Mouse (Mus musculus): Measurements from ENCODE around the gene Slc16a14. TPM values are rescaled to one million over a fixed set of nuclear protein-coding genes. Genes with fewer than 3 reads are reported as not detected.

Slc16a14 gene
- polyA plus RNA-seq, 1 experiment from 2014 or later = 2.4 TPM

- DNase-seq (ENCODE audit: low spot score) (no peak), ATAC-seq (ENCODE audit: insufficient read depth, low FRiP score, low TSS enrichment) (no peak)
- H3K27me3 ChIP-seq (ENCODE audit: control insufficient read depth, insufficient read depth, low read length) = no peaks in the 10 kb centered on the region
- 24% methylated on average over 2 of the region's 2 CpGs for WGBS
- H3K36me3 ChIP-seq (ENCODE audit: control insufficient read depth, insufficient read depth, low read length) = no peaks in the 10 kb centered on the region
- H3K4me1 ChIP-seq (ENCODE audit: control insufficient read depth, insufficient read depth, low read length) = no peaks in the 10 kb centered on the region
- H3K4me2 ChIP-seq (ENCODE audit: low read depth) = no peak overlapping the region
- no peak overlapping the region for H3K4me3 ChIP-seq (ENCODE audit: low read depth, low read length)
- no peaks in the 10 kb centered on the region for H3K9me3 ChIP-seq (ENCODE audit: control insufficient read depth, low read length)
- H3K9ac ChIP-seq (ENCODE audit: low read length) = no peak overlapping the region
- no peak overlapping the region for H3K27ac ChIP-seq (ENCODE audit: low read depth, low read length)
Measured at GRCm38 (mm10) chr1:84882066-84882532, 52.8 kb downstream of the Slc16a14 start.

DNA sequence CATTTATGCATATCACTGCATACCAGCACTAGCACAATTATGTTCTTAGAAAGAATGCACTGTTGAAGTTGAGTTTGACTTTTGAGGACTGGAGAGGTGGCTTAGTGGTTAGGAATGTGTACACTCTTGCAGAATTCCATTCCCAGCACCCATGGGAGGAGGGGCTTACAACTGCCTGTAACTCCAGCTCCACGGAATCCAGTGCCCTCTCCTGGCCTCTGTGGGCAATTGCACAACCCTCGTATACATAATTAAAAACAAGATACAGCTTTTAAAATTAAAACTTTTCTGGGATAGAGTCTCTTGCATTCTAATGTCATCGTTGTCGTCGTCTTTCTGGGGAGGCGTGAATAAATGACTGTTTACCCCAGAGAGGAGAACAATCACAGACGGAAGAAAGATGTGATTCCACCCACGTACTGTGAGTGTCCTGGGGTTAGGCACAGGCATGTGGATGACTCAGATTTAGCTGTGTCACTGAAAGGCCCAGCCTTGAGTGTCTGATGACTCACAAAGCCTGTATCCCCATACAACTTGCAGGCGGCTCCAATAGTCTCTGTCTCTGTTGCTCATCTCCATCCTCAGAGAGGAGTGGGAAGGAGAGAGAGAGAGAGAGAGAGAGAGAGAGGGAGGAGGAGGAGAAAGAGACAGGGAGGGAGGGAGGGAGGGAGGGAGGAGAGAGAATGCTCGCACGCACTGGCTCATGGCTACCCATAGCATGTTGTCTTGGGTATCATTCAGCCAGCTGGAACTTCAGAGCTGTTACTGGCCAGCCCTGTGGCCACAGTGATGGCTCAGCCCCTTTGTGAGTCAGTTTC lies 53.5 kb downstream of the Slc16a14 start:
- Histone ChIP-seq H3K9ac (ENCODE audit: low read length) (no peak overlapping the region), H3K27me3 (ENCODE audit: control insufficient read depth, insufficient read depth, low read length) (no peaks in the 10 kb centered on the region), H3K36me3 (ENCODE audit: control insufficient read depth, insufficient read depth, low read length) (no peaks in the 10 kb centered on the region), H3K4me2 (ENCODE audit: low read depth) (no peak overlapping the region), H3K9me3 (ENCODE audit: control insufficient read depth, low read length) (no peaks in the 10 kb centered on the region), H3K27ac (ENCODE audit: low read depth, low read length) (no peak overlapping the region), H3K4me3 (ENCODE audit: low read depth, low read length) (no peak overlapping the region), H3K4me1 (ENCODE audit: control insufficient read depth, insufficient read depth, low read length) (no peaks in the 10 kb centered on the region)
- 67% methylated on average over 11 of the region's 11 CpGs for WGBS
- DNase-seq (ENCODE audit: low spot score) (no peak), ATAC-seq (ENCODE audit: insufficient read depth, low FRiP score, low TSS enrichment) (no peak)

DNA sequence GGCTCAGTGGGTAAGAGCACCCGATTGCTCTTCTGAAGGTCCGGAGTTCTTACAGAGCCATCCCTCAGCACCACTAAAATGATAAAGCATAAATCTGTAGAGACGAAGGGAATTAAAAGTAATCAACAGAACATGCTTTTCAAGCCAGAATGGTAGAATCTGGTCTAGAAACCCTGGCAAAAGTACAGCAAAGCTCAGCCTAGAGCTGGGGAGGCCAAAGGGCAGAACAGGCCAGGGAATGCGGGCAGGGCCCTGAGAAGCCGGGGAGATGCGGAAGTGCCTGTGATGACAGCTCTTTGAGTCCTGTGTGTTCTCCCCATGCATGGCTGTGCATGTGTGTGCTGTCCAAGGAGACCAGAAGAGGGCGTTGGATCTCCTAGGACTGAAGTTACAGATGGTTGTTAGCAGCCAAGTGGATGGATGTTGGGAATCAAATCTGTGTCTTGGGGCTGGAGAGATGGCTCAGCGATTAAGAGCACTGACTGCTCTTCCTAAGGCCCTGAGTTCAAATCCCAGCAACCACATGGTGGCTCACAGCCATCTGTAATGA lies 55.3 kb downstream of the Slc16a14 start:
- no peaks in the 10 kb centered on the region for H3K4me1 ChIP-seq (ENCODE audit: control insufficient read depth, insufficient read depth, low read length)
- H3K4me3 ChIP-seq (ENCODE audit: low read depth, low read length) = no peak overlapping the region
- no peak overlapping the region for H3K4me2 ChIP-seq (ENCODE audit: low read depth)
- 91% methylated on average over 8 of the region's 8 CpGs for WGBS
- ATAC-seq (ENCODE audit: insufficient read depth, low FRiP score, low TSS enrichment) = no peak
- DNase-seq (ENCODE audit: low spot score) = no peak
- H3K27me3 ChIP-seq (ENCODE audit: control insufficient read depth, insufficient read depth, low read length) = no peaks in the 10 kb centered on the region
- H3K36me3 ChIP-seq (ENCODE audit: control insufficient read depth, insufficient read depth, low read length) = no peaks in the 10 kb centered on the region
- no peaks in the 10 kb centered on the region for H3K9me3 ChIP-seq (ENCODE audit: control insufficient read depth, low read length)
- H3K27ac ChIP-seq (ENCODE audit: low read depth, low read length) = no peak overlapping the region
- no peak overlapping the region for H3K9ac ChIP-seq (ENCODE audit: low read length)

- ATAC-seq (ENCODE audit: insufficient read depth, low FRiP score, low TSS enrichment) (no peak), DNase-seq (ENCODE audit: low spot score) (no peak)
- no peaks in the 10 kb centered on the region for H3K27me3 ChIP-seq (ENCODE audit: control insufficient read depth, insufficient read depth, low read length)
- no peak overlapping the region for H3K9ac ChIP-seq (ENCODE audit: low read length)
- H3K4me1 ChIP-seq (ENCODE audit: control insufficient read depth, insufficient read depth, low read length) = no peaks in the 10 kb centered on the region
- H3K4me2 ChIP-seq (ENCODE audit: low read depth) = no peak overlapping the region
- H3K36me3 ChIP-seq (ENCODE audit: control insufficient read depth, insufficient read depth, low read length) = no peaks in the 10 kb centered on the region
- WGBS = 84% methylated on average over 2 of the region's 2 CpGs
- H3K27ac ChIP-seq (ENCODE audit: low read depth, low read length) = no peak overlapping the region
- no peaks in the 10 kb centered on the region for H3K9me3 ChIP-seq (ENCODE audit: control insufficient read depth, low read length)
- H3K4me3 ChIP-seq (ENCODE audit: low read depth, low read length) = no peak overlapping the region
Measured at GRCm38 (mm10) chr1:84877590-84877989, 57.3 kb downstream of the Slc16a14 start.

- no peaks in the 10 kb centered on the region for H3K36me3 ChIP-seq (ENCODE audit: control insufficient read depth, insufficient read depth, low read length)
- 63% methylated on average over 4 of the region's 4 CpGs for WGBS
- no peak overlapping the region for H3K4me3 ChIP-seq (ENCODE audit: low read depth, low read length)
- no peaks in the 10 kb centered on the region for H3K9me3 ChIP-seq (ENCODE audit: control insufficient read depth, low read length)
- H3K27ac ChIP-seq (ENCODE audit: low read depth, low read length) = no peak overlapping the region
- H3K27me3 ChIP-seq (ENCODE audit: control insufficient read depth, insufficient read depth, low read length) = no peaks in the 10 kb centered on the region
- H3K9ac ChIP-seq (ENCODE audit: low read length) = no peak overlapping the region
- H3K4me1 ChIP-seq (ENCODE audit: control insufficient read depth, insufficient read depth, low read length) = no peaks in the 10 kb centered on the region
- DNase-seq (ENCODE audit: low spot score) (no peak), ATAC-seq (ENCODE audit: insufficient read depth, low FRiP score, low TSS enrichment) (no peak)
- H3K4me2 ChIP-seq (ENCODE audit: low read depth) = no peak overlapping the region
Measured at GRCm38 (mm10) chr1:84872939-84873338, 62.0 kb downstream of the Slc16a14 start.

DNA sequence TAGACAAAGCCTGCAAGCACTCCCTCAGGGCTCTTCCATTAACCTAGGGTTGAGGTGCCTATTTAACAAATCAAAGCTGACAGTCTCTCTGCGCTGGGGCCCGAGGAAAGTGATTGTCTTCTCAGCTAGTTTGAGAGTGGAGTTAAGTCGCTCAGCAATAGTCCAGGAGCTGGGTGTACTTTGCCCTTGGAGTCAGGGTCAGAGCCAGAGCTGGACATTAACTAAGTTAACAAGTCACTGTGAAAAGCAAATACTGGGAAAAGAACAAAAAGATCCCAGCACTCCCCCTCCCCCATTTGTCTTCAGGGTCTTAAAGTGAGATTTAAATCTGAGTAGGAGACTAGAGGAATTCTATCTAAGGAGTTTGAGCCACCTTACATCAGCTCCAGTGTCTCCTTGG lies 62.8 kb downstream of the Slc16a14 start:
- Histone ChIP-seq H3K9me3 (ENCODE audit: control insufficient read depth, low read length) (no peaks in the 10 kb centered on the region), H3K4me3 (ENCODE audit: low read depth, low read length) (no peak overlapping the region), H3K27ac (ENCODE audit: low read depth, low read length) (no peak overlapping the region), H3K4me1 (ENCODE audit: control insufficient read depth, insufficient read depth, low read length) (no peaks in the 10 kb centered on the region), H3K36me3 (ENCODE audit: control insufficient read depth, insufficient read depth, low read length) (no peaks in the 10 kb centered on the region), H3K27me3 (ENCODE audit: control insufficient read depth, insufficient read depth, low read length) (no peaks in the 10 kb centered on the region), H3K9ac (ENCODE audit: low read length) (no peak overlapping the region), H3K4me2 (ENCODE audit: low read depth) (no peak overlapping the region)
- DNase-seq (ENCODE audit: low spot score) (no peak), ATAC-seq (ENCODE audit: insufficient read depth, low FRiP score, low TSS enrichment) (no peak)
- 20% methylated on average over 3 of the region's 3 CpGs for WGBS

DNA sequence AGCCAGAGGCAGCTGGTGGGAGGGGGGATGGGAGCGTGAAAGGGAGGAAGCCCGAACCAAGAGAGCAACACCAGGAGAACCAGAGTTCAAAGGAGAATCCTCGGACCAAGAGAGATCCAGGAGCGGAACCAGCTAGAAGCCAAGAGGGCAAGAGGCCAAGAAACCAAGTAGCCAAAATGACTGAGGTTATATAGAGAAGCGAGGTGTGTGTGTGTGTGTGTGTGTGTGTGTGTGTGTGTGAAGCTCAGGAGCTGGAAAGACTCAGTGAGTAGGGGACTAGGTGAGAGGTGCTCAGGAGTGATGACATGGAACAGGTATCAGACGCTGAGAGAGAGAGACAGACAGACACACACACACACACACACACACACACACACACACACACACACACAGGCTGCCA lies 63.8 kb downstream of the Slc16a14 start:
- Histone ChIP-seq H3K4me1 (ENCODE audit: control insufficient read depth, insufficient read depth, low read length) (no peaks in the 10 kb centered on the region), H3K4me3 (ENCODE audit: low read depth, low read length) (no peak overlapping the region), H3K27ac (ENCODE audit: low read depth, low read length) (no peak overlapping the region), H3K27me3 (ENCODE audit: control insufficient read depth, insufficient read depth, low read length) (no peaks in the 10 kb centered on the region), H3K4me2 (ENCODE audit: low read depth) (no peak overlapping the region), H3K9me3 (ENCODE audit: control insufficient read depth, low read length) (no peaks in the 10 kb centered on the region), H3K9ac (ENCODE audit: low read length) (no peak overlapping the region), H3K36me3 (ENCODE audit: control insufficient read depth, insufficient read depth, low read length) (no peaks in the 10 kb centered on the region)
- 65% methylated on average over 6 of the region's 6 CpGs for WGBS
- DNase-seq (ENCODE audit: low spot score) = no peak
- ATAC-seq (ENCODE audit: insufficient read depth, low FRiP score, low TSS enrichment) = no peak

DNA sequence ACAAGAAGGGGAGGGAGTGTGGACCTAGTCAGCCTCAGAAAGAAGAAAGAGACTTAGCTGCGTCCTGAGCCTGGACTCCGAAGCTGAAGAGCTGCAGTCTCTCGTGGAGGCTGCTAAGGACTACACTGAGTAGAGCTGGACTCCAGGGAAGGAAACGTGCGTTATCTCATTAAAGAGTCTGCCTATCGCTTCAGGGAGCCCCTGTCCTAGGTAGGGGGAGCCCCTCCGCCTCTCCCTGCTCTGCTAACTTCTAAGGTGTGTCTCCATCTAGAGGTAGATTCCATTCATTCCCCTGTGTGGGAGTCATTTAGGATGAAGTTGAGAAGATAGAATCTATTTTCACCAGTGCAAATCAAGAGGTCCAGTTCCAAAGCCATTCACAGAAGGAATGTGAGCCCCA lies 65.4 kb downstream of the Slc16a14 start:
- no peak for DNase-seq (ENCODE audit: low spot score)
- H3K27me3 ChIP-seq (ENCODE audit: control insufficient read depth, insufficient read depth, low read length) = no peaks in the 10 kb centered on the region
- no peaks in the 10 kb centered on the region for H3K36me3 ChIP-seq (ENCODE audit: control insufficient read depth, insufficient read depth, low read length)
- 61% methylated on average over 7 of the region's 7 CpGs for WGBS
- H3K9me3 ChIP-seq (ENCODE audit: control insufficient read depth, low read length) = no peaks in the 10 kb centered on the region
- H3K27ac ChIP-seq (ENCODE audit: low read depth, low read length) = no peak overlapping the region
- H3K9ac ChIP-seq (ENCODE audit: low read length) = no peak overlapping the region
- no peak for ATAC-seq (ENCODE audit: insufficient read depth, low FRiP score, low TSS enrichment)
- H3K4me3 ChIP-seq (ENCODE audit: low read depth, low read length) = no peak overlapping the region
- no peaks in the 10 kb centered on the region for H3K4me1 ChIP-seq (ENCODE audit: control insufficient read depth, insufficient read depth, low read length)
- no peak overlapping the region for H3K4me2 ChIP-seq (ENCODE audit: low read depth)

- DNase-seq (ENCODE audit: low spot score) (no peak), ATAC-seq (ENCODE audit: insufficient read depth, low FRiP score, low TSS enrichment) (no peak)
- Histone ChIP-seq H3K27me3 (ENCODE audit: control insufficient read depth, insufficient read depth, low read length) (no peaks in the 10 kb centered on the region), H3K27ac (ENCODE audit: low read depth, low read length) (no peak overlapping the region), H3K4me3 (ENCODE audit: low read depth, low read length) (no peak overlapping the region), H3K36me3 (ENCODE audit: control insufficient read depth, insufficient read depth, low read length) (no peaks in the 10 kb centered on the region), H3K9me3 (ENCODE audit: control insufficient read depth, low read length) (no peaks in the 10 kb centered on the region), H3K9ac (ENCODE audit: low read length) (no peak overlapping the region), H3K4me1 (ENCODE audit: control insufficient read depth, insufficient read depth, low read length) (no peaks in the 10 kb centered on the region), H3K4me2 (ENCODE audit: low read depth) (no peak overlapping the region)
- 70% methylated on average over 4 of the region's 4 CpGs for WGBS
Measured at GRCm38 (mm10) chr1:84868841-84869240, 66.1 kb downstream of the Slc16a14 start.
